Mouse (Mus musculus): ENCODE measurements around the gene Tll2.

Tll2 gene

DNA sequence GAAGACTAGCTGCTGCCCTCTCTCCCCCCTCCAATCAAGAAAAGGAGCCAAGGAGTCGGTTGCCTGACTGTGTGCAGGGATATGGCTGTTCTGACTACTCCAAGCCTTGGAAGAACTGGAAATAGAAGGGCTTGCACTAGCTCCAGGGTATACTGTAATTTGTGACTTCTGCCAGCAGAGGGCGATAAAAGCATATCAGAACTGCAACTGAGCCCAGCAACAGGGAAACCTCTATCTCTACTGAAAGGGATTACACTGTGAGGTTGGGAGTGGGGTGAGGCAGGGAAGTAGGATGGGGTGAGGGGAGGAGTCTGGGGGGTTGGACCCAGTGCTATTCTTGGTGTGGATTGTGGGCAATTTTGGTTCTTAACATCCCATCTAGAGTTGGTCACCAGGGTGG lies 119.9 kb downstream of the Tll2 start:
- DNase-seq, result peak; percentile 67 to 82

DNA sequence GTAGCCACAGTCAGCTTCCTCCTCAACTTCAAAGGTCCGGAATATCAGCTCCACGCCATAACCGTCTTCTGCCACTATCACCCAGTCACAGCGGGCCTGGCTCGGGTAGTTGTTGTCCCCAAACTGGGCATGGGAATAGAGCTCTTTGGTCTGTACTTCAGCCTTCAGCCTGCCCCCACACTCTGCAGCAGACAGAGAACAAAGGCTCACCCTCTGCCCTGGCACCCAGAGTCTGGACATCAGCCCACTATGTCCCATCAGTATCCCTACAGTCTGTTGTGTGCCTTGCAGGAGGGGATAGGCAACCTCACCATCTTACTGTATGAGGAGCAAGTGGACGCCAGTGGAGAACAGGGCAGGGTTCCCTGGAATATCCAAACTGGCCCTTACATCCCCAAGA lies 120.3 kb downstream of the Tll2 start:
- DNase-seq, result no peak

DNA sequence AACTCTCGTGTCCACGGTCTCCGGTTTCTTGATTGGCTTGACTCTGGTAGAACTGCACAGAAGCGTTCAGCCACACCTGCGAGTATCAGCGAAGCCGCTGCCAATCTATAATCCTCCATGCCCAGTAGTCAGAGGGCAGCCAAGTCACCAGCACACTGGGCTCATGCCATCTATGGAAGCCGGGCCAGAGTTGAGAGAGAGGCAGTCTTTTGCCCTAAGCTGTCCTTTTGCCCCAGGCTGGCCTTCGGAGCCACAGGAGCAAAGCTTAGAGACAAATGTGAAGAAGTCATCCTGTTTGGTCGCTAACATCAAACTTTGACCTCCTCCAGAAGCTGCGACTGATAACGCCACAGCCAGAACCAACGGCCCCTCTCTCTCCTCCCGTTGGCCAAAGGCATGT lies 123.0 kb downstream of the Tll2 start:
- no peak for DNase-seq

DNA sequence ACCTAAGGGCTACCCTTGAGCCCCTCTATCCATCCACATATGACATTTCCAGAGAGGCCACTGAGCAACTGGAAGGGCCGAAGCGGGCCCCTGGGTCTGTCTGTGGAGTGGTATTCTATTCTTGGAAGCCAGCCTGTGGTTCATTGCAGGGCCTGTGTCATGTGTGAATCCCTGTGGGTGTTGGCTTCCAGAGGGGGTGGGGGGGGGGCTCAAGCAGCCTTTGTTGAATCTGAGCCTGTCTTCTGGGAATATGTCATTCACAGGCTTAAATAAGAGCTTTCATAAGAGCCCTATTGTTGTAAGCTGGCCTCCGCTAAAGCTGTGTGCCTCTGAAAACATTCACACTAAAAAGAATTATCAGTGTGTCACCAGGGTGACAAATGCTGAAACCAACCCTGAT lies 125.0 kb downstream of the Tll2 start:
- no peak for DNase-seq

DNA sequence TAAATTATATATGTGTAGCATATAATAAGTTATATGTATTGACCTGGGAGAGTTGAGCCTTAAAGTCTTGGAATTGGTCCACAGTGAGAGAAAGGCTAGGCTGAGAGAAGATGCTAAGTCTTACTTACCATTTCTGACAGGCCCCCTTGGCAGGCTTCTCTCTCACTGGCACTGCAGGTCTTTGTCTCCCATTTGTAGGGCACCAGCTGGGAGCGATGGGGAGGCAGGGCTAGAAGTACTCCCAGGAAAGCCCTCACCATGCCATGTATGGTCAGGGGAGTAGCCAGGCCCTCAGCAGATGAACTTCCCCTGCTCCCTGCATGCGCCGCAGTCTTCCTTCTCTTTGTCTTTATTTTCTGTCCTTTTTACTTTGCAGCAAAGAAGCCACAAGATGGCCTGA lies 129.7 kb downstream of the Tll2 start, which contains the start of gene Opalin:
Opalin (minus strand) TSS at position 208 of the 400 bp plus-strand sequence.
- DNase-seq, result no peak

DNA sequence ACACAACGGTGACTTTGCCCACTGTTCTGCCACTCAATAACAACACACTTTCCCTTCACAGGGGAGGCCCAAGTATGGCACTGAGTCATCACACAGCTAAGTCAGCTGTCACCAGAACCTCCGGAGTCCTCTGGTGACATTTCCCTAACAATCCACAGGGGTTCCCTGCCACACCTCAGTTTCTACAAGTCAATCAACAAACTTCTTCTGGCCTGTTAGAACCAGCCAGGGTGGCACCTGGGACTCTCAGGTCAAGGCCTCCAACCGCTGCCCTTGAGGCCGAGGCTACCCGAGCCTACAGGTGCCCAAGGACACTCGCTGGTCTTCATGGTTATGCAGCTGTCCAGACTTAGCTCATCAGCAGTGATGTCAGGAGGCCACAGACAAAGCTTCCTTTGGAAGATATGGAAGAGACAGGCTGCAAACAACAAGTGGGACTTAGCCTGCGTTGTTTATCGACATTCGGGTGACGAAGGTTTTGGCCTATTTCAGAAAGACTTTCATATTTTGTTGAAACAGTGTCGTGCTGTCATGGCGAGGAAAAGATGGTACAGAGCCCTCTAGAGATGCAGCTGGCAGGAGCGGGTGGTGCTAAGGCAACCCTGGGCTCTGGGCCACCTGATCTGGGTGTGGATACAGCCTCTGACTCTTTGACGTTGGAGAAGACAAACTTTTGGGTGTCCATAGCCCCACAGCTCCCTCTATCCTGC lies 132.7 kb downstream of the Tll2 start:
- DNase-seq, result no peak

DNA sequence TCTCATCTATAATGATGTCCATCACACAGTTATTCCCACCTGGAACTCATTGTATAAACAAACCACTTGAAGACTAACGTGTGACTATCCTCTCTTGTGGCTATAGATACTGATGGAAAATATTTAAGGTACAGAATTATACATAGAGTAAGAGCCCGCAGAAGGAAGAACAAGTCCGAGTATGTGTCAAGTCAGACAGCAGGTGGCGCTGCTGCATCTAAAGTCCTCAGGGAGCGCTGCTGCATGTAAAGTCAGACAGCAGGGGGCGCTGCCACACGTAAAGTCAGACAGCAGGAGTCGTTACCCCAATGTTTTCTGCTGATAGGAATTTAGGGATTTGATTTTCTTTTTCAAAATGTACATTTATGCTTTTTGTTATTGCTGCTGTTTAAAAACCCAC lies 135.1 kb downstream of the Tll2 start:
- peak; percentile 82 to 96 for DNase-seq

DNA sequence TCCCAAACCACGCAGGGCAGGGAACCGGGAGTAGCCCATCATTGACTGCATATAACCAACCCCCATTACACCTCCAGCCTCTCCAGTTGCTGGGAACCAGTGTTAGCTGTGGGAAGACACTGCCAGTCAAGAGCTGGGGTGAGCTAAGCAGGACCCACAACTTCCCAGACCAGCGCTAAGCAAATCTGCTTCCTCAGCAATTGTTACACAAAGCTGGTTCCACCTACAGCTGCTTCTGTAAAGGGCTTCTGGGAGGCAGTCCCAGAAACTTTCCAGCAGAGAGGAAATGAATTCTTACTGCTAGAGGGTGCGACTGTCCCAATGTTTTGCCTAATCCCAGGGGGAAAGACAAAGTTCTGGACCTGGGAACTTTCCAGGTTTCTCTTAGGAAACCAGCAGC lies 151.9 kb downstream of the Tll2 start:
- DNase-seq, result no peak

DNA sequence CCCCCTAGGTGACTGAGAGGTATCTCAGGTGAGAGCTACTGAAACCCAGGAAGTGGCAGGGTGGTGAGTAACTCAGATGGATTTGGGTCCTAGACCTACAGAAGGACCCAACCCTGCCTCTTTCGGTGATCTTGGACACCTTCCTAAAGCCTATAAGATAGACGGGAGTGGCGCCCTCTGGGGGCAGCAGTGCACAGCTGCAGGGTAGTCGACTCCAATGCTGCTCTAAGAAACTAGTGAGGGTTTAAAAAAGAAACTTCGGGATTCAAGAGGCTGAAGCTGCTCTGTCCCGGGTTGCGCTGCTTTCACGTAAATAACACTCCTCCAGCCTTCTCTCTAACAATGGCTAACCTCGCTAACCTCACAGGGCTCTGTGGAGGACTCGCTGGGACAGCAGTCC lies 153.1 kb downstream of the Tll2 start:
- peak; percentile 5 to 49 for DNase-seq

DNA sequence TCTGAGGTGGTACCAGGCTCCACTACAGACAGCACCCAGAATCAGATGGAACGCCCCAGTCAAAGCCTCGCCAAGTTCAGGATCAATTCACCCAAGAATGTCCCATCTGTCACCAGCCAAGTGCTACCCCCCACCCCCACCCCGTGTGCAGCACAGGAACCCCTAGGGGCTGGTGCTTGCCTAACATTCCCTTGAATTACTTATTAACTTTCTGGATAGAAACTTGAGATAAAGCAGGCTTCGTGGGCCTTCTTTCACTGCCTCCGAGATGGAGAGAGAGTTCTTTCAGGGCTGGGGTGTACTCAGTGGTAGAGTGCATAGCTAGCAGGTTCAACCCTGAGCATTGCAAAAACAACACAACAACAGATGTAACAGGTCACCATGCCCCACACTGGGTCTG lies 154.4 kb downstream of the Tll2 start:
- no peak for DNase-seq

DNA sequence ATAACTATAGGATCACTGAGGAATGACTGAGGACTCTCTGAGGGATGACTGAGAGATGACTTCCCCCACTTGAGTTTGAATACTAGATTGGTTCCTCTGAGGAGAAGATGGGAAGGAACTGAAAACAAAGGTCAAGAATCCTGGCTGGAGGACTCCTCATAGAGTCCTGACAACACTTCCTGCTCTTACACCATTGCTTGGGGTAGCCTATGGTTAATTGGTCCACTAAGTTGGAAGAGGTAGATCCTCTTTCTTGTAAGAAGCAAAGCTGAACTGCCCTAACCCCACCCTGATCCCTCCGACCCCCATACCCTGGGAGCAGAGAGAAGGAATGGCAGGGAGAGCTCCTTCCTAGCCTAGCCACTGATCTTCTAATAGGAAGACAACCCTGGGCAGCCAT lies 154.9 kb downstream of the Tll2 start:
- no peak for DNase-seq

DNA sequence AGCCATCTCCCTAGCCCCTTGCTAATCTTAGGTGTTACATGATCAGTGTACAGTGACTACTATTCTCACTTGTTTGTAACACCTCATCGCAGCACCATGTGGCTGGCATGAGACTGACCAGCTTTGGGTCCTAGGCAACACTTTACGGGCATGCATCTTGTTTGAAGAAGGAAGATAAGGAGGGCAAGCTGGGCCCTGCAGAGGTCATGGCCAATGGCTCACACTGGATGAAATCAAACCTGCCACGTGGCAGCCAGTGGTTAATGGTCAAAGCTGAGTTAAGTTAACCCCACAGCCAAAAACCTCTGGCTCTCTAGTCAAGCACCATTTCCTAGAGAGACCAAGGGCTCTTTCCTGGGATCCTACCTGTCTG lies 158.5 kb downstream of the Tll2 start:
- DNase-seq, result no peak

DNA sequence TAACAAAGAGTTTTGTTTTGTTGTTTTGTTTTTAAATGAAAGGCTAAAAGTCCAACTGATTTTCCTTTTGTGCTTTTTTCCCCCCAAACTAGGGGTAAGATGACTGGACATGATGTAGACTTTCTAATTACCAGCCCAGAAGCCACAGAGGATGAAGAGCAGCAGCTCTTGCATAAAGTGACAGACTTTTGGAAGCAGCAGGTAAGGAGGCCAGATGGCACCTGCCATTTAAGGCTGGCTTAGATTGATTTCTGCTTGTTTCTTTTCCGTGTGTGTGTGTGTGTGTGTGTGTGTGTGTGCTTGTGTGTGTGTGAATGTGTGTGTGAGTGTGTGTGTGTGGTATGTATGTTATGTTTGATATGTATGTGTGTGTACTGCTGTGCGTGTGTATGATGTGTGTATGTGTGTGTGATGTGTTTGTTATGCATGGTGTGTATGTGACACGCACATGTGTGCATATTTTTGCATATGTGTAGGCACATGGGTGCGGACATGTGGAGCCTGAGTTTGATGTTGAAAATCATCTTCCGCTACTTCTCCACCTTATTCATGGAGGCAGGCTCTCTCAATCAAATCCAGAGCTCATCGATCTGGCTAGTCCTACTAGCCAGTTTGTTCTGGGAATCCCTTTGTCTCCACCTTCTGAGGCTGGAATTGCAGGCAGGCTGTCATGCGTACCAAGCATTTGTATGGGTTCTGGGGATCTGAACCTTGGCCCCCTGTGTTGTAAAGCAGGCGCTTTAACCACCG lies 159.0 kb downstream of the Tll2 start:
- DNase-seq, result no peak

DNA sequence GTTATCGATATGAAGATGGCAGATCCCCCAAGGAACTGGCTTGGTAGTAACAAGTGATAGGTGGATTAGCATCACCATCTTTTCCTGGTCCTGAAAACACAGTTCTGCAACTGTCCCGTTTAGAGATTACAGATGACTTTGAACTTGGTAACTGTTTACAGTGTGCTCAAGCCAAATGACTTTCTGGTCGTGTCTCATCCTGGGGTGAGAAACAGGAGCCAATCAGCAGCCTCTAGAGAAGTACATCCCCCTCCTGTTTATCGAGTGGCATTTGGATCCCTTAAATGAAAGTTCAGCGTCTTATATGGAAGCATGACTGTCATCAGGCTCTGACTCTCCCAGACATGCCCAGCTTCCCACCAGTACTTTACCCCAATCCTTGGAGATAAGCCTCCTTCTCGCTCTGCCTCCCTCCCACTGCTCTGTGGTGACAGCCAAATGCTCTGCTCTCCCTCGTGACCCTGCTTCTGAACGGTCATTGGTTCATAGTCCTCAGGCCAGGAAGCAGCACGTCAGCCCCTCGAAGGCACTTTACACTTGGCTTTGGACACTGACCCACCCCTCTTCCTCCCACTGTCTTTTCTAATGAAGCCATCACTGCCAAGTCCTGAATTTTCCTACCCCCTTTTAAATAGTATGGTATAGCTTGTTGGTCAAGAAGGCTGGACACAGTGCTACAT lies 161.4 kb downstream of the Tll2 start:
- DNase-seq, result no peak

DNA sequence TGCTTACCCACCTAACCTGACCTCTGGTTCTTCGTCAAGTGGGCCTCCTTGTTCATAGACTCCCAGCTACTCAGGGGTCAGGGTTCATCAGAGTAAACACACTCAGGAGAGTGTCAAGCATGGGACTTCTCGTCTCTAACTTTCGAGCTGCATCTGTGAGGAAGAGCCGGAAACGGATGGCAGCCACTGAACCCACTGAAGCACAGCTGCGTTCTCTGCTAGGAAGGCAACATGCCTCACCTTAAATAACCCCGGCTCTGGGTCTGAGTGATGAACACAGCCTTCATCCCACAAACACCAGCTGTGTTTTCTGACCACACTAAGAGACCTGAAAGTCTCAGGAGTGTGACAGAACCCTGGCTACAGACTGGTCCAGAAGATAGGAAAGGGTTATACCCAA lies 167.5 kb downstream of the Tll2 start:
- DNase-seq, result no peak

DNA sequence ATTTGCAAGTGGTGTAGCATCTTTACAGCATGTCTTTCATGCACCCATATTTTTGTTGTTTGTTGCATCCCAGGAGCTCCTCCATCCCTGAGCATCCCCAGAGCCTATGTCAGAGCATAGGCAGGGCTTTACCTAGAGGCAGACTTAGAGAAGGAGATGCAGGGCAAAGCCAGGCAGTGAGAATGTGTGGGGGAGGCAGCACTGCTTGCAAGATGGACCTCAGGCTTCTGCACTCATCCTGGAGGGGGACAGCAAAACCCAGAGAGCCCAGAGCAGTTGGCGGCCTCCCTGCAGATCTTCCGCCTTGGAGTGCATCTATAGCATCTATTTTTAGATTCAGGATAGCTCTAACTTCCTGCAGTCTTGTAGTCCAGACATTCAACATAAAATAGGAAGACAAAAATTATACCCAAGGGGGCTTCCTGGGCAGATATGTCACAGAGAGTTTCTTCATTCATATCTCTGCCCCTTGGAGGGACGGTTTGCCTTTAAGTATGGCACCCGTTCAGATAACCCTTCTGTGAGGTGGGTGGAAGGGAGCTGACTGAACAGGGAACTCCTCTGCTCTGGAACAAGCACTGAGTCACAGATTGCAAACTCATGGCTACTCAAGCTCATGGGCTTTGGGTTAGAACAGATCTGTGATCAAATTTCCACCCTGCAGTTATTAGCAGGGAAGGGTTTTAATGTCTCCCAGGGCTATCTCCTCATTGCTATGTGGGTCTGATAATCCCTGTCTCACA lies 170.7 kb downstream of the Tll2 start:
- no peak for DNase-seq
